ENCODE assay signal across 26 mouse cellular contexts in the genomic region with DNA sequence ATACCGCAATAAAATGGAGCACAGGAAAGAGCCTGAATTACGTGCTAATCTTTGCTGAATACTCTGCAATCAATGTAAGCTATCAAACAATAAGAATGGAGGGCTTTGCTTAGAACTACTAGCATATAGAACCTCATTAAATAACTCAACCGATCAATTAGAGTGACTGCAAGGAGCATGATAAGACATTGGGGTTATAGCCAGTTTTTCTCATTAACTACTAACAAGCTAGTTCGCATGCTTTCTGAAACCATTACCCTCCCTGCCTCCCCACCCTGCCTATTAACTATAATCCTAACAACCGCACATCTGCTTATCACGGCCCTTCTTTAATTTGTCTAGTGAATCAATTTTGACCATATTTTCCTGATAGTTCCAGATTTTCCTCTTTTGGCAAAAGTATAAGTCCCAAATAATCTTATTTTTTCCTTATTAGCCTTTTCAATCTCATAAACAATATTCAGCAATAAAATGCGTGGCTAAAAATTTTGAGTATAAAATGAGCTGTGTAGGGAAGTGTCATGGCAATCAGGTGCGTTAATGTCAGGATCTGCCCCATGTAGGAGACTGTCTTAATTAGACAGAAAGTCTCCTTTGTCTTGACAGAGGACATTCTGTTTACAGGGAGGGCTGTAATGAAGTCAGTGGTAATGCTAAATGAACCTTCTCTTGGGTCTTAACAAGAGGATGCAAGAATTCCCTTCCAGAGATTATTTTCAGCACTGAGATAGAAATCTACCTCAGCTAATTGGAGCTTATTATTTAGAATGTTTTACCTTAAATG.
DNase-seq lines count a peak whose midpoint lies in the region; ATAC-seq and TF ChIP-seq lines count a peak whose summit lies in the region.
"Had no signal": no experiment of that assay in that cellular context is flagged by ENCODE, and none has a peak within 500 bp of the region (broad histone marks: within the 10 kb centered on the region; RNA-seq: fewer than 3 reads in every experiment).

No protein-coding gene starts in this region.

- no peak overlapping the region for H3K9ac ChIP-seq in forebrain, embryonic 11.5 days (ENCODE audit: low read length)
- no peak overlapping the region for H3K9ac ChIP-seq in forebrain, embryonic 14.5 days (ENCODE audit: low read length)
- no peak overlapping the region for H3K9ac ChIP-seq in forebrain, postnatal 0 days
- H3K9ac ChIP-seq in midbrain, embryonic 12.5 days (replicated peaks): no peak overlapping the region
- no peak overlapping the region for H3K9ac ChIP-seq in midbrain, embryonic 16.5 days (ENCODE audit: low read depth, low read length)
- H3K9ac ChIP-seq: embryonic facial prominence, embryonic 12.5 days; embryonic facial prominence, embryonic 15.5 days; heart, embryonic 13.5 days; hindbrain, embryonic 13.5 days; intestine, embryonic 15.5 days had no signal

- no peaks in the 10 kb centered on the region for H3K9me3 ChIP-seq in forebrain, embryonic 11.5 days (ENCODE audit: control insufficient read depth, low read length)
- H3K9me3 ChIP-seq in forebrain, embryonic 10.5 days: no peaks in the 10 kb centered on the region
- H3K9me3 ChIP-seq in forebrain, embryonic 14.5 days (replicated peaks; ENCODE audit: control insufficient read depth, low read length): no peaks in the 10 kb centered on the region
- no peaks in the 10 kb centered on the region for H3K9me3 ChIP-seq in forebrain, postnatal 0 days (ENCODE audit: low read length)
- H3K9me3 ChIP-seq in midbrain, embryonic 12.5 days: no peaks in the 10 kb centered on the region
- H3K9me3 ChIP-seq in midbrain, embryonic 16.5 days (replicated peaks; ENCODE audit: control insufficient read depth, low read length, poor library complexity, severe bottlenecking): no peaks in the 10 kb centered on the region
- H3K9me3 ChIP-seq: embryonic facial prominence, embryonic 12.5 days; embryonic facial prominence, embryonic 15.5 days; heart, embryonic 10.5 days; heart, embryonic 13.5 days; hindbrain, embryonic 13.5 days; intestine, embryonic 15.5 days had no signal

- H3K4me3 ChIP-seq in forebrain, embryonic 11.5 days (ENCODE audit: low read depth, low read length): no peak overlapping the region
- no peak overlapping the region for H3K4me3 ChIP-seq in forebrain, embryonic 10.5 days
- no peak overlapping the region for H3K4me3 ChIP-seq in forebrain, embryonic 14.5 days (ENCODE audit: low read depth, low read length)
- H3K4me3 ChIP-seq in forebrain, postnatal 0 days (ENCODE audit: low read depth, low read length): no peak overlapping the region
- H3K4me3 ChIP-seq in midbrain, embryonic 12.5 days: no peak overlapping the region
- H3K4me3 ChIP-seq in midbrain, embryonic 16.5 days (ENCODE audit: low read depth, low read length): no peak overlapping the region
- H3K4me3 ChIP-seq: embryonic facial prominence, embryonic 12.5 days; embryonic facial prominence, embryonic 15.5 days; heart, adult 2 months; heart, embryonic 10.5 days; heart, embryonic 13.5 days; hindbrain, embryonic 13.5 days; intestine, embryonic 15.5 days had no signal

- 0 out of 2 replicates have a peak overlapping the region, but pooled peaks have one; percentile 34 for H3K27ac ChIP-seq in forebrain, embryonic 11.5 days (ENCODE audit: low read depth, low read length)
- H3K27ac ChIP-seq in forebrain, embryonic 10.5 days: no peak overlapping the region
- H3K27ac ChIP-seq in forebrain, embryonic 14.5 days (ENCODE audit: low read depth, low read length): no peak overlapping the region
- no peak overlapping the region for H3K27ac ChIP-seq in forebrain, postnatal 0 days (ENCODE audit: low read depth, low read length)
- 0 out of 2 replicates have a peak overlapping the region, but pooled peaks have one; percentile 2 for H3K27ac ChIP-seq in midbrain, embryonic 12.5 days (replicated peaks)
- H3K27ac ChIP-seq in midbrain, embryonic 16.5 days (ENCODE audit: low read length): no peak overlapping the region
- H3K27ac ChIP-seq: embryonic facial prominence, embryonic 12.5 days; embryonic facial prominence, embryonic 15.5 days; heart, adult 2 months; heart, embryonic 10.5 days; heart, embryonic 13.5 days; hindbrain, embryonic 13.5 days; intestine, embryonic 15.5 days had no signal

- WGBS in forebrain, embryonic 11.5 days: 59% methylated on average over 8 of the region's 8 CpGs
- WGBS in forebrain, embryonic 10.5 days: 74% methylated on average over 8 of the region's 8 CpGs
- WGBS in forebrain, embryonic 14.5 days: 32% methylated on average over 8 of the region's 8 CpGs
- WGBS in forebrain, postnatal 0 days: 40% methylated on average over 8 of the region's 8 CpGs
- 84% methylated on average over 8 of the region's 8 CpGs for WGBS in midbrain, embryonic 12.5 days
- 72% methylated on average over 8 of the region's 8 CpGs for WGBS in midbrain, embryonic 16.5 days

- no peak for TF ChIP-seq CTCF in forebrain, postnatal 0 days (IDR thresholded peaks at IDR 0.05; ENCODE audit: low read depth)

- ATAC-seq in forebrain, embryonic 11.5 days (replicated peaks; ENCODE audit: low FRiP score): peak; percentile 95
- ATAC-seq in forebrain, embryonic 14.5 days: peak; percentile 44; the same call in 1 of the 2 replicates
- ATAC-seq in forebrain, postnatal 0 days: no peak
- peak; percentile 88 for ATAC-seq in midbrain, embryonic 12.5 days (ENCODE audit: low FRiP score, low read depth)
- ATAC-seq in midbrain, embryonic 16.5 days: no peak
- ATAC-seq: activated CD4-positive, CD25-positive, alpha-beta regulatory T cell, adult 4 months; hindbrain, embryonic 16.5 days; intestine, embryonic 15.5 days had no signal

- no peaks in the 10 kb centered on the region for H3K27me3 ChIP-seq in forebrain, embryonic 11.5 days (ENCODE audit: control insufficient read depth, insufficient read depth, low read length)
- no peaks in the 10 kb centered on the region for H3K27me3 ChIP-seq in forebrain, embryonic 10.5 days (ENCODE audit: poor library complexity, severe bottlenecking)
- H3K27me3 ChIP-seq in forebrain, embryonic 14.5 days (replicated peaks; ENCODE audit: control insufficient read depth, insufficient read depth, low read length): no peaks in the 10 kb centered on the region
- no peaks in the 10 kb centered on the region for H3K27me3 ChIP-seq in forebrain, postnatal 0 days (ENCODE audit: insufficient read depth, low read length)
- no peaks in the 10 kb centered on the region for H3K27me3 ChIP-seq in midbrain, embryonic 12.5 days
- H3K27me3 ChIP-seq in midbrain, embryonic 16.5 days (ENCODE audit: control insufficient read depth, insufficient read depth, low read depth, low read length): no peaks in the 10 kb centered on the region
- H3K27me3 ChIP-seq: embryonic facial prominence, embryonic 12.5 days; embryonic facial prominence, embryonic 15.5 days; heart, embryonic 13.5 days; hindbrain, embryonic 13.5 days; intestine, embryonic 15.5 days had no signal

- H3K4me2 ChIP-seq in forebrain, embryonic 11.5 days (ENCODE audit: low read depth, low read length, severe bottlenecking): no peak overlapping the region
- H3K4me2 ChIP-seq in forebrain, embryonic 14.5 days (ENCODE audit: low read length): no peak overlapping the region
- H3K4me2 ChIP-seq in forebrain, postnatal 0 days (ENCODE audit: low read depth): no peak overlapping the region
- no peak overlapping the region for H3K4me2 ChIP-seq in midbrain, embryonic 12.5 days (replicated peaks)
- H3K4me2 ChIP-seq in midbrain, embryonic 16.5 days (ENCODE audit: low read length): no peak overlapping the region
- H3K4me2 ChIP-seq: embryonic facial prominence, embryonic 12.5 days; embryonic facial prominence, embryonic 15.5 days; heart, embryonic 13.5 days; hindbrain, embryonic 13.5 days; intestine, embryonic 15.5 days had no signal

- no peaks in the 10 kb centered on the region for H3K36me3 ChIP-seq in forebrain, embryonic 11.5 days (ENCODE audit: control insufficient read depth, insufficient read depth, low read length)
- no peaks in the 10 kb centered on the region for H3K36me3 ChIP-seq in forebrain, embryonic 10.5 days (replicated peaks)
- no peaks in the 10 kb centered on the region for H3K36me3 ChIP-seq in forebrain, embryonic 14.5 days (ENCODE audit: control insufficient read depth, insufficient read depth, low read length)
- no peaks in the 10 kb centered on the region for H3K36me3 ChIP-seq in forebrain, postnatal 0 days (ENCODE audit: insufficient read depth)
- no peaks in the 10 kb centered on the region for H3K36me3 ChIP-seq in midbrain, embryonic 12.5 days
- no peaks in the 10 kb centered on the region for H3K36me3 ChIP-seq in midbrain, embryonic 16.5 days (ENCODE audit: control insufficient read depth, insufficient read depth, low read length)
- H3K36me3 ChIP-seq: embryonic facial prominence, embryonic 12.5 days; embryonic facial prominence, embryonic 15.5 days; heart, embryonic 10.5 days; heart, embryonic 13.5 days; hindbrain, embryonic 13.5 days; intestine, embryonic 15.5 days had no signal

- DNase-seq in forebrain, embryonic 11.5 days (ENCODE audit: low spot score): no peak
- no peak for DNase-seq in forebrain, embryonic 10.5 days (ENCODE audit: extremely low spot score, low spot score)
- peak; percentile 13 for DNase-seq in forebrain, embryonic 14.5 days (ENCODE audit: low spot score)
- DNase-seq in forebrain, postnatal 0 days: no peak
- DNase-seq: adrenal gland, adult 8-10 months; adrenal gland, postnatal 36 days; cerebellum, adult 11 months; cerebellum, adult 2 months; cerebellum, adult 9-11 months; cerebellum, postnatal 25 days; gastrocnemius, postnatal 10 days; gastrocnemius, postnatal 36 days; heart, adult 2 months; heart, postnatal 14 days; heart, postnatal 4 days; kidney, adult 11 months had no signal

- no peaks in the 10 kb centered on the region for H3K4me1 ChIP-seq in forebrain, embryonic 11.5 days (replicated peaks; ENCODE audit: control insufficient read depth, insufficient read depth, low read length)
- no peaks in the 10 kb centered on the region for H3K4me1 ChIP-seq in forebrain, embryonic 10.5 days
- H3K4me1 ChIP-seq in forebrain, embryonic 14.5 days (ENCODE audit: control insufficient read depth, insufficient read depth, low read length): peaks cover 2% of the 10 kb centered on the region; the same call in 1 of the 2 replicates
- no peaks in the 10 kb centered on the region for H3K4me1 ChIP-seq in forebrain, postnatal 0 days (ENCODE audit: insufficient read depth)
- H3K4me1 ChIP-seq in midbrain, embryonic 12.5 days: no peaks in the 10 kb centered on the region
- H3K4me1 ChIP-seq in midbrain, embryonic 16.5 days (ENCODE audit: control insufficient read depth, insufficient read depth, low read length): no peaks in the 10 kb centered on the region
- H3K4me1 ChIP-seq: embryonic facial prominence, embryonic 12.5 days; embryonic facial prominence, embryonic 15.5 days; heart, embryonic 10.5 days; heart, embryonic 13.5 days; hindbrain, embryonic 13.5 days; intestine, embryonic 15.5 days had no signal

Comparison
In these comparisons a context has a peak if more than half of its experiments do, and no peak if none do; other contexts are left out.
1. ATAC-seq: peak in forebrain, embryonic 11.5 days (single experiment), forebrain, embryonic 14.5 days (single experiment) and midbrain, embryonic 12.5 days (single experiment); none in forebrain, postnatal 0 days (single experiment) and midbrain, embryonic 16.5 days (single experiment).
2. H3K27ac ChIP-seq: peak in forebrain, embryonic 11.5 days (single experiment) and midbrain, embryonic 12.5 days (single experiment); none in forebrain, embryonic 10.5 days (single experiment), forebrain, embryonic 14.5 days (single experiment), forebrain, postnatal 0 days (single experiment) and midbrain, embryonic 16.5 days (single experiment).